Mouse (Mus musculus) natural killer cell, adult 2 months (primary cell): ENCODE measurements around the gene Emg1.
A peak's percentile ranks its signal among the peaks of the same experiment; 100 is the strongest.

Experiments used
- DNase-seq, 2 experiments: peaks; one replicate each; pipeline ENCODE4 v3.0.0; 2022; ENCODE audit warnings: low spot score in 2 of 2

Emg1 gene

GRCm38 (mm10) chr6:124740888-124741761 lies 29.1 kb upstream of the Emg1 start, which contains the start of gene Grcc10:
Gene Grcc10, minus strand, starts transcription at chr6:124741374.
- DNase-seq, result peak; percentile 89 to 93

GRCm38 (mm10) chr6:124740211-124740887 lies 28.4 kb upstream of the Emg1 start:
- DNase-seq, result no peak

- no peak for DNase-seq
Measured at GRCm38 (mm10) chr6:124739231-124739796, 27.3 kb upstream of the Emg1 start.

GRCm38 (mm10) chr6:124738511-124739023 lies 26.6 kb upstream of the Emg1 start, which contains the start of gene Ptpn6:
Gene Ptpn6, minus strand, starts transcription at chr6:124738714.
- DNase-seq, result no peak

GRCm38 (mm10) chr6:124737040-124737439 lies 25.1 kb upstream of the Emg1 start:
- DNase-seq, result no peak

- no peak for DNase-seq
Measured at GRCm38 (mm10) chr6:124734417-124734816, 22.4 kb upstream of the Emg1 start.

- peak; percentile 67 to 81 for DNase-seq
Measured at GRCm38 (mm10) chr6:124732476-124733370, 20.7 kb upstream of the Emg1 start.

GRCm38 (mm10) chr6:124731038-124731437 lies 19.1 kb upstream of the Emg1 start:
- DNase-seq, result no peak

GRCm38 (mm10) chr6:124729850-124730705 lies 18.1 kb upstream of the Emg1 start:
- DNase-seq, result peak; percentile 54 to 55

GRCm38 (mm10) chr6:124728621-124729020 lies 16.6 kb upstream of the Emg1 start:
- no peak for DNase-seq

- DNase-seq, result no peak
Measured at GRCm38 (mm10) chr6:124724472-124724871, 12.5 kb upstream of the Emg1 start.

- peak; percentile 81 to 89 for DNase-seq
Measured at GRCm38 (mm10) chr6:124723541-124723940, 11.6 kb upstream of the Emg1 start.

- DNase-seq, result no peak
Measured at GRCm38 (mm10) chr6:124722876-124723473, 11.0 kb upstream of the Emg1 start.

- DNase-seq, result peak in 1 of 2 experiments; percentile 58
Measured at GRCm38 (mm10) chr6:124720904-124721303, 8.9 kb upstream of the Emg1 start.

GRCm38 (mm10) chr6:124719354-124719978 lies 7.5 kb upstream of the Emg1 start:
- DNase-seq, result no peak

GRCm38 (mm10) chr6:124718703-124719102 lies 6.7 kb upstream of the Emg1 start:
- DNase-seq, result no peak

- no peak for DNase-seq
Measured at GRCm38 (mm10) chr6:124717968-124718367, 6.0 kb upstream of the Emg1 start.

- DNase-seq, result peak; percentile 53 to 66
Measured at GRCm38 (mm10) chr6:124716864-124717490, 5.0 kb upstream of the Emg1 start.

GRCm38 (mm10) chr6:124712918-124713317 lies 940 bp upstream of the Emg1 start:
- no peak for DNase-seq
